Mouse (Mus musculus): ENCODE measurements around the gene 4933406M09Rik. TPM values are rescaled to one million over a fixed set of nuclear protein-coding genes. Genes with fewer than 3 reads are reported as not detected.

The 4933406M09Rik gene
- polyA plus RNA-seq, 1 experiment from 2014 or later, result not detected

GRCm38 (mm10) chr1:134418414-134418975 is 32.8 kb downstream of the 4933406M09Rik start:
- Histone ChIP-seq H3K36me3 (ENCODE audit: poor library complexity, severe bottlenecking) (peaks cover 9% of the 10 kb centered on the region), H3K27me3 (no peaks in the 10 kb centered on the region), H3K9ac (no peak overlapping the region), H3K27ac (no peak overlapping the region), H3K4me1 (peaks cover 46% of the 10 kb centered on the region), H3K4me3 (no peak overlapping the region), H3K9me3 (replicated peaks) (no peaks in the 10 kb centered on the region), H3K4me2 (no peak overlapping the region)
- ATAC-seq, result no peak
- WGBS, result 90% methylated on average over 2 of the region's 2 CpGs

- H3K27ac ChIP-seq, result 0 out of 2 replicates have a peak overlapping the region, but pooled peaks have one; percentile 2
- 84% methylated on average over 1 of the region's 1 CpGs for WGBS
- no peak overlapping the region for H3K4me3 ChIP-seq
- no peak overlapping the region for H3K4me2 ChIP-seq
- H3K9ac ChIP-seq, result no peak overlapping the region
- H3K27me3 ChIP-seq, result no peaks in the 10 kb centered on the region
- no peak for ATAC-seq
- no peaks in the 10 kb centered on the region for H3K9me3 ChIP-seq (replicated peaks)
- H3K36me3 ChIP-seq (ENCODE audit: poor library complexity, severe bottlenecking), result peaks cover 16% of the 10 kb centered on the region
- H3K4me1 ChIP-seq, result peaks cover 44% of the 10 kb centered on the region
Observed at GRCm38 (mm10) chr1:134419176-134419575, 33.4 kb downstream of the 4933406M09Rik start.

DNA sequence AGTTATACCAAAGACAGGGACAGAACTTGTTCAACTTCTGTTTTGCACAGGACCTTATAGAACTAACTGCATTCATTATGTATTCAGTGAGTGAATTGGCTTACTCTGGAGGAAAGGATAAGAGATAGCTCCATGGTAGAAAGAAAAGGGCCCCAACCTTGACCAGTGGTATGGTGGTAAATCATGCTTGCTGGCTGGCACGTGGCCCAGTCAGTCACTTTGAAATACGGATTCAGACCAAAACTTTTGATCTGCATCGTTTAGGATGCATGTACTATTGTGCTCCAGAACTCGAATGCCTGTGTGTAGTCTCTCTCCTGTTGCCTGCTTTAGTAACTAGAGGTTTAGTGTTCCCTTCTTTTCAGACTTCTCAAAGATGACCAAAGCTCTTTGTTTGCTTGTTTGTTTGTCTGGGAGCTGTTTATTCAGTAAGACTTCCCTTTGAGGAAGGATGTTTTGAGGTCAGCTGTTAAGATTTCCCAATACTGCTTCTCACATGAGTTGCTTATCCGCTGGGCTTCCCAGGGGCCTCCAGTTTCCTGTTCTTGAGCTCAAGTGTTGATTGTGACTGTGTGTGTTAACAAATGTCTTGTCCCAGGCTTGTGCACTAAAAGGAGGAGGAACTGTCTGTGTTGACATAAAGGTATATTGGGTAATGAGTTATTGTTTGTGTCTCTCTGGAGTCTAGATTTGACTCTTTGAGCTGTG is 34.2 kb downstream of the 4933406M09Rik start:
- Histone ChIP-seq H3K4me3 (no peak overlapping the region), H3K4me2 (no peak overlapping the region), H3K9ac (no peak overlapping the region), H3K27ac (0 out of 2 replicates have a peak overlapping the region, but pooled peaks have one; percentile 2), H3K36me3 (ENCODE audit: poor library complexity, severe bottlenecking) (peaks cover 23% of the 10 kb centered on the region), H3K27me3 (no peaks in the 10 kb centered on the region), H3K9me3 (replicated peaks) (no peaks in the 10 kb centered on the region), H3K4me1 (peaks cover 38% of the 10 kb centered on the region)
- ATAC-seq, result no peak
- WGBS, result 44% methylated on average over 5 of the region's 5 CpGs

DNA sequence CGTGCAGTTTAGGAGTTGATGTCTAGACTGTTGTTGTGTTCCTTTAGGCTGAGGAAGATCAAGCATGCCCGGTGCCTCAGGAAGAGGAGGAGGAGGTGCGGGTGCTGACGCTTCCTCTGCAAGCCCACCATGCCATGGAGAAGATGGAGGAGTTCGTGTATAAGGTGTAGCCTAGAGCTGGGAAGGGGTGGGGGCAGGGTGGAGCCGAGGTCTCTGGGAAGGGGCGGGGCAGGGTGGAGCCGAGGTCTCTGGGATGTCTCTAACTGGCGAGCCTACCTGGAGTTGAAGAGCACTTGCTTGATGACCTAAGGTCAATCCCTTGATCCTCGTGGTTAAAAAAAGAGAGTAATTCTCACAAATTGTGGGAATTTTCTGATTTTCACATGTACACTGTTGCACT is 38.2 kb downstream of the 4933406M09Rik start:
- H3K9me3 ChIP-seq (replicated peaks), result no peaks in the 10 kb centered on the region
- H3K4me2 ChIP-seq, result no peak overlapping the region
- H3K27ac ChIP-seq, result no peak overlapping the region
- peaks cover 63% of the 10 kb centered on the region for H3K36me3 ChIP-seq (ENCODE audit: poor library complexity, severe bottlenecking)
- H3K9ac ChIP-seq, result no peak overlapping the region
- WGBS, result 79% methylated on average over 10 of the region's 10 CpGs
- H3K4me3 ChIP-seq, result no peak overlapping the region
- H3K4me1 ChIP-seq, result peaks cover 12% of the 10 kb centered on the region
- no peak for ATAC-seq
- no peaks in the 10 kb centered on the region for H3K27me3 ChIP-seq

DNA sequence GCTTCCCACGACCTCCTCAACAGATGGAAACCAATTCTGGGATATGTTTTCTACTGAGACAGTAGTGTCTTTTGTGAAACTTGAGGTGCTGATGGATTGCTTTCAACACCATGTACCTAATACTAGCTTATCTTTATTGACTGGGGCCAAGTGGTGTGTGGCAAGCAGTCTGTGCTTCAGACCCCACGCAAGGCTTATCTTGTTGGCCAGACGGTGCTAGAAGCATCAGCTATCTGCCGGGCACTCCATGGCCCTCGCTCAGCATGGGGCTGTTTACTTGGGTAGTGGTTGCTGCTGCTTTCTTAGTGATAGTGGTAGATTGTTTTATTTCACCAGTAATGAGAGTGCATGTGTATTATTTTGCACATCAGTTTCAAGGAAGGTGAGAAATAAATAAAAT is 40.5 kb downstream of the 4933406M09Rik start:
- no peak for ATAC-seq

DNA sequence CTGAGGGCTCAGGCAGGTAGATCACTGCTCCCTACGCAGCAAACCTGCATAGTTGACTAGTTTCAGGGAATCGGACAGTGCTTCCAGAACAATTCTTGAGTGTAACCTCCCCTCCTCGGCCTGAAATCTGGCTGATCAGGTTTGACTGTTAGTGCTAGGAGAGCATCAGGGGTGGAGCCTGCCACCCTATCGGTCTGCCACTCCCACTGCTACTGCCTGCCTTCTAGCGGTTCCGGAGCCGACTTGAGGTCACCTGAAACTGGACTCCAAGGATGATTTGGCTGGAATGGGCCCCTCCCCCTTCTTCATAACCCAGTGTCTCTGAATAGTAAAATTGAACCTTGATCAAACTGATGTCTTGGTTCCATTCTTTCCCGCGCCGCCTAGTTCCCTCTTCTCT is 47.3 kb downstream of the 4933406M09Rik start:
- WGBS, result 90% methylated on average over 10 of the region's 10 CpGs
- H3K4me3 ChIP-seq, result no peak overlapping the region
- ATAC-seq, result no peak
- H3K36me3 ChIP-seq (ENCODE audit: poor library complexity, severe bottlenecking), result peaks cover 56% of the 10 kb centered on the region
- H3K4me1 ChIP-seq, result no peaks in the 10 kb centered on the region
- no peak overlapping the region for H3K4me2 ChIP-seq
- H3K27me3 ChIP-seq, result no peaks in the 10 kb centered on the region
- H3K9ac ChIP-seq, result no peak overlapping the region
- no peak overlapping the region for H3K27ac ChIP-seq
- no peaks in the 10 kb centered on the region for H3K9me3 ChIP-seq (replicated peaks)

More for the DNA sequence above, 40.5 kb downstream of the 4933406M09Rik start:
- Histone ChIP-seq H3K4me2 (no peak overlapping the region), H3K36me3 (ENCODE audit: poor library complexity, severe bottlenecking) (peaks cover 85% of the 10 kb centered on the region), H3K4me3 (no peak overlapping the region), H3K9me3 (replicated peaks) (no peaks in the 10 kb centered on the region), H3K9ac (no peak overlapping the region), H3K4me1 (no peaks in the 10 kb centered on the region), H3K27me3 (no peaks in the 10 kb centered on the region), H3K27ac (no peak overlapping the region)
- WGBS, result 89% methylated on average over 5 of the region's 5 CpGs

DNA sequence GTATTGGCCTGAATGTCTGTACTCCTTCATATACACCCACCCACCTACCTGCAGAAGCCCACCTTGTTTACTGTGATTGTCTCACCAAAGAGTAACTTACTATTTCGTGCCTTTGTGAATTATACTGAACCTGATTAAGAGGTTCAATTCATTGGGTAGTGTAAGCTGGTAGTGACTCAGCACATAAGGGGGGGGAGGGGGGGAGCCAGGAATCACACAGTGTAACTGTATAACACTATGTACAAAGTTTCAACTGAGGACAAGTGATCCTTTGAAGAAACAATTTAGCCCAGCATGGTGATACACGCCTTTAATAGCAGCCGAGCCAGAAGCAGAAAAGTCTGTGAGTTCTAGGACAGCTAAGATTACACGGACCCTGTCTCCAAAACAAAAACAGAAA is 47.7 kb downstream of the 4933406M09Rik start:
- Histone ChIP-seq H3K27me3 (no peaks in the 10 kb centered on the region), H3K27ac (no peak overlapping the region), H3K36me3 (ENCODE audit: poor library complexity, severe bottlenecking) (peaks cover 52% of the 10 kb centered on the region), H3K9me3 (replicated peaks) (no peaks in the 10 kb centered on the region), H3K9ac (no peak overlapping the region), H3K4me1 (no peaks in the 10 kb centered on the region), H3K4me2 (no peak overlapping the region), H3K4me3 (no peak overlapping the region)
- no peak for ATAC-seq
- 93% methylated on average over 4 of the region's 4 CpGs for WGBS

GRCm38 (mm10) chr1:134435414-134435813 is 49.7 kb downstream of the 4933406M09Rik start:
- Histone ChIP-seq H3K27ac (no peak overlapping the region), H3K36me3 (ENCODE audit: poor library complexity, severe bottlenecking) (peaks cover 32% of the 10 kb centered on the region), H3K4me1 (no peaks in the 10 kb centered on the region), H3K27me3 (no peaks in the 10 kb centered on the region), H3K9ac (no peak overlapping the region), H3K4me3 (no peak overlapping the region), H3K9me3 (replicated peaks) (no peaks in the 10 kb centered on the region), H3K4me2 (no peak overlapping the region)
- WGBS, result 26% methylated on average over 4 of the region's 4 CpGs
- no peak for ATAC-seq

DNA sequence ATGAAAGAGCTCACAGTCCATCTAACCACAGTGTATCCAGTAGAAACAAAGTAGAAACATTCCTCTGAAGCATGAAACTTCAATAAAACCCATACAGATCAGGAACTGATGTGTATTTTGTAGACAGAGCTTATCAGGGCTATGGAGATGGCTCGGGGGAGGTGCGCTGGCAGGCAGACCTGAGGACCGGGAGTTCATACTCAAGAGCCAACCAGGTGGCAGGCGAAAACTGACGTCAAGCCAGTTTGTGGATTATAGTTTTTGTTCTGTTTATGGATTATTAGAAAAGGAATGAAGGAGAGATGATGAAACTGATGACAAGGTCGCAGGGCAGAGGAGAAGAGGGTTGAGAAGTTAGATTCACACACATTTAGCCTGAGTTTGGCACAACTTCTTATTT is 54.7 kb downstream of the 4933406M09Rik start:
- Histone ChIP-seq H3K4me2 (no peak overlapping the region), H3K4me3 (no peak overlapping the region), H3K27me3 (no peaks in the 10 kb centered on the region), H3K9ac (no peak overlapping the region), H3K27ac (no peak overlapping the region), H3K36me3 (ENCODE audit: poor library complexity, severe bottlenecking) (no peaks in the 10 kb centered on the region), H3K4me1 (no peaks in the 10 kb centered on the region), H3K9me3 (replicated peaks) (no peaks in the 10 kb centered on the region)
- 93% methylated on average over 6 of the region's 6 CpGs for WGBS
- no peak for ATAC-seq

Other genes starting within 250 kb of the 4933406M09Rik start
- 2.0 and 3.2 TPM in 2 replicates for gene Chil1, start 203.8 kb upstream of the 4933406M09Rik start, polyA plus RNA-seq (2015; fragmentation: Nextera tagmentation; extraction: Ambion mirVana)
- gene Mybph, start 192.5 kb upstream of the 4933406M09Rik start, polyA plus RNA-seq (2015; fragmentation: Nextera tagmentation; extraction: Ambion mirVana), result not detected in 2 replicates
- gene Adora1, start 150.5 kb upstream of the 4933406M09Rik start, polyA plus RNA-seq (2015; fragmentation: Nextera tagmentation; extraction: Ambion mirVana), result 3.3 and 4.6 TPM in 2 replicates
- gene Myog, start 96.0 kb upstream of the 4933406M09Rik start, polyA plus RNA-seq (2015; fragmentation: Nextera tagmentation; extraction: Ambion mirVana), result not detected in 2 replicates
- 3.5 and 3.7 TPM in 2 replicates for gene Ppfia4, start 53.0 kb upstream of the 4933406M09Rik start, polyA plus RNA-seq (2015; fragmentation: Nextera tagmentation; extraction: Ambion mirVana)
- 126 and 131 TPM in 2 replicates for gene Tmem183a, start 24.0 kb upstream of the 4933406M09Rik start, polyA plus RNA-seq (2015; fragmentation: Nextera tagmentation; extraction: Ambion mirVana)
- gene Cyb5r1, start 19.6 kb downstream of the 4933406M09Rik start, polyA plus RNA-seq (2015; fragmentation: Nextera tagmentation; extraction: Ambion mirVana), result 20.3 and 20.5 TPM in 2 replicates
- 57.8 TPM in 2 replicates for gene Adipor1, start 29.4 kb downstream of the 4933406M09Rik start, polyA plus RNA-seq (2015; fragmentation: Nextera tagmentation; extraction: Ambion mirVana)
- 34.5 and 37.0 TPM in 2 replicates for gene Klhl12, start 69.6 kb downstream of the 4933406M09Rik start, polyA plus RNA-seq (2015; fragmentation: Nextera tagmentation; extraction: Ambion mirVana)
- gene Rabif, start 108.7 kb downstream of the 4933406M09Rik start, polyA plus RNA-seq (2015; fragmentation: Nextera tagmentation; extraction: Ambion mirVana), result 45.4 and 46.2 TPM in 2 replicates
- gene Mgat4e, start 163.7 kb downstream of the 4933406M09Rik start, polyA plus RNA-seq (2015; fragmentation: Nextera tagmentation; extraction: Ambion mirVana), result not detected in 2 replicates
- gene Kdm5b, start 174.2 kb downstream of the 4933406M09Rik start, polyA plus RNA-seq (2015; fragmentation: Nextera tagmentation; extraction: Ambion mirVana), result 95.4 and 96.5 TPM in 2 replicates

Data from forebrain, embryonic 13.5 days (tissue).